Mouse (Mus musculus) brown adipose tissue, adult 24 weeks (tissue): ENCODE results near the gene Fnip1. TPM values are rescaled to one million over a fixed set of nuclear protein-coding genes. Genes with fewer than 3 reads are reported as not detected.
"Not testable (repeated sequence)": the region's sequence is repeated elsewhere in the genome, so short reads cannot be mapped to it uniquely, and the experiment has no call there.

Source experiments
- H3K27ac ChIP-seq: fragments of 200-500 bp; replicated peaks from 2 replicates; pipeline ENCODE4 v1.5.1; 2012; ENCODE audit warnings: low read depth, mild to moderate bottlenecking, low read length
- H3K4me1 ChIP-seq: fragments of 200-500 bp; 2 replicates; pipeline ENCODE4 v1.6.1; 2012; ENCODE audit warnings: low read length, mixed read lengths; ENCODE audit not compliant: control insufficient read depth, insufficient read depth, insufficient read length
- H3K4me3 ChIP-seq: fragments of 200-500 bp; 2 replicates; pipeline ENCODE4 v1.5.1; 2012; ENCODE audit warnings: low read depth, mild to moderate bottlenecking, low read length, moderate library complexity; ENCODE audit not compliant: insufficient read depth
- polyA plus RNA-seq: library from polyadenylated mRNA; stranded (reverse); fragments of >200 nt; gene quantifications from 2 replicates; pipeline ENCODE4 v1.2.4, GENCODE M21; 2012; ENCODE audit not compliant: missing spikeins, insufficient read depth, insufficient read length

Gene Fnip1
- polyA plus RNA-seq, 1 experiment, result 16.5 TPM

DNA sequence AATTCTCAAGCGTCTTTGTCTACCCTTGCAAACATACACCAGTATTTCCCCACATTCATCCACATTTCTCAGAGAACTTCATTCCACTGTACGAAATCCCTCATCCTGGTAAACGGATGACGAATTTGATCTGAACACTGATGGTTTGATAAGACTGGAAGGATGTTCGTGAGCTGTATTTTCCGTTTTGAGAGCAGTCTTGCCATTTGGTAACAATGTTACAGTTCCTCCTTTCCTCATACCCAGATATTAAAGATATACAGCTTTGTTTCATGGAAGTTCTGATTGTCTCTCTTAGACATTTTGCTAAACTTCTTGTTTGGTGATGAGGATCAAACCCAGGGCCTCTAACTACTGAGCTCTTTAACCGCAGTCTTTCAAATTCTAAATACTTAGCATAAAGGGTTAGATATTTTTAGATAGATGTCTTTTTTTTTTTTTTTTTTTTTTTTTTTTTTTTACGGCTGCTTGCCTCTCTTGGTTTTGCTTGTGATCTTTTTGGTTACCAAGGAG, 633 bp upstream of the Fnip1 start:
- peak overlapping the region; percentile 70 for H3K27ac ChIP-seq
- H3K4me1 ChIP-seq, result peaks cover 7% of the 10 kb centered on the region; the same call in 1 of the 2 replicates
- peak overlapping the region; percentile 77 for H3K4me3 ChIP-seq

DNA sequence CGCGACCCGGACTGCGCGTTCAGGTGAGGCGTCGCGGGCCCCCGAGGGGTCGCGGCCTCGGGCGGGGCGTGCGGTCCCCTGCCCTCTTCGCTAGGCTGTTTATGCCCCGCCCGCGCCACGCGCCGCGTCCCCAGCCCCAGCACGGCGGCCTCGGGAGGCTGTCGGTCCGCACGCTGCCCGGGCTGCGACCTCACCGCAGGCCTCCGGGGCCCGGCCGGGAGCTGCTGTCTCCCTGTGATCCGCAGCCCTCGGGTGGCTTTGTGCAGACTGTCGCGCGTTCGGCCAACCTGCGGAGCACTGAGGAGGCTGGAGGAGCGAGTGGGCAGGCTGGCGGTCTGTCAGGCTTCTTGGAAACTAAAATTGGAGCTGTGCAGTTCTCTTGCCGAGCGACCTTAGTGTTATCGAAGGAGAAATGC, 375 bp downstream of the Fnip1 start:
- peak overlapping the region; percentile 98 for H3K4me3 ChIP-seq
- H3K4me1 ChIP-seq, result peaks cover 10% of the 10 kb centered on the region; the same call in 1 of the 2 replicates
- peak overlapping the region; percentile 91 for H3K27ac ChIP-seq

GRCm38 (mm10) chr11:54438991-54439690, 1.1 kb downstream of the Fnip1 start:
- Histone ChIP-seq H3K4me1 (peaks cover 13% of the 10 kb centered on the region; the same call in 1 of the 2 replicates), H3K4me3 (peak overlapping the region; percentile 98), H3K27ac (peak overlapping the region; percentile 91)

DNA sequence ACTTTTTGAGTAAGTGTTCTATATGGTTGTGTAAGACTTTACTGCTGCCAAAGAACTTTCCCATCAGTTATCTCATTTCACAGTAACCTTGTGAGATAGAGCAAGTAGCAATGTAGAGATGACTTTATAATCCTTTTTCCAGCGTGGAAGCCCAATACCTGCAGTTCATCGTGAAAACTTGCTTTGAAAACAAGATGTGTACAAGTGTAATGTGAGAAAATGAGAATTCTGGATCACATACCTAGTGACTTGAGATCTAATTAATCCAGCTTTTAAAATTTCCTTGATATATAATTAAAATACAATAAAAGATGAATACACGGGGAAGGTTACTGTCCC, 1.7 kb downstream of the Fnip1 start:
- H3K4me1 ChIP-seq, result peaks cover 13% of the 10 kb centered on the region; the same call in 1 of the 2 replicates
- H3K27ac ChIP-seq, result no peak overlapping the region
- no peak overlapping the region for H3K4me3 ChIP-seq

DNA sequence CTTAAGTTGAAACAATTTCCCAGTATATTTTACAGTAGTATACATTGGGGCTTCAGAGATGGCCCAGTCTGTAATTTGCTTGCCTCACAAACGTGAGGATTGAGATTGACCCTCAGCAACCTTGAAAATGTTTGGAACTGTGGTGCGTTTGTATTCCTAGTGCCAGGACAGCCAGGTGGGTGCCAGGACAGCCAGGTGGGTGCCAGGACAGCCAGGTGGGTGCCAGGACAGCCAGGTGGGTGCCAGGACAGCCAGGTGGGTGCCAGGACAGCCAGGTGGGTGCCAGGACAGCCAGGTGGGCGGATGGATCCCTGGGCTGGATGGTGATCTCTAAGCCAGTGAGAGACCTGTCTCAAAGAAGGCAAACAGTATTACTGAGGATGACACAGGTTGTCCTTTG, 12.8 kb downstream of the Fnip1 start:
- H3K27ac ChIP-seq, H3K4me1 ChIP-seq, H3K4me3 ChIP-seq: not testable (repeated sequence)

- Histone ChIP-seq H3K27ac (no peak overlapping the region), H3K4me1 (peaks cover 3% of the 10 kb centered on the region; the same call in 1 of the 2 replicates), H3K4me3 (no peak overlapping the region)
Observed at GRCm38 (mm10) chr11:54454516-54454915, 16.5 kb downstream of the Fnip1 start.

- Histone ChIP-seq H3K4me3 (no peak overlapping the region), H3K4me1 (peaks cover 3% of the 10 kb centered on the region; the same call in 1 of the 2 replicates), H3K27ac (no peak overlapping the region)
Observed at GRCm38 (mm10) chr11:54456875-54457274, 18.9 kb downstream of the Fnip1 start.

DNA sequence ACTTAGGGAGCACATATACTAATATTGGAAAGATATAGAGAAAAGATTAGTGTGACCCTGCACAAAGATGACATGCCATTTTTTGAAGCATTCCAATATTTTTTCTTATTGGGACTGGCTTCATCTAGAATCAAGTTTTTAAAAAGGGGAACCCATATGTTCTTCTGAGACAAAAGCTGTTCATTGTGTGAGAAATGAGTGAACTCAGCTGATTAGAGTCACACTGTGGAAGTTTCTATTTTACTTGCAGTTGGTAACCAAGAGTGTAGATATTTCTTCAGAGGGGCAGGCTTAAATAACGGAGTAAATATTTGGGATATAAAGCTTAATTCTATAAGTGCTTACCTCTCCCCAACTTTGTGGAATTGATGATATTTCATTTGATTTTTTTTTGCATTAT, 20.2 kb downstream of the Fnip1 start:
- Histone ChIP-seq H3K4me3 (no peak overlapping the region), H3K27ac (no peak overlapping the region), H3K4me1 (peaks cover 3% of the 10 kb centered on the region; the same call in 1 of the 2 replicates)

- H3K4me1 ChIP-seq, result peaks cover 5% of the 10 kb centered on the region; the same call in 1 of the 2 replicates
- H3K27ac ChIP-seq, result peak overlapping the region; percentile 46
- no peak overlapping the region for H3K4me3 ChIP-seq
Observed at GRCm38 (mm10) chr11:54464557-54465244, 26.7 kb downstream of the Fnip1 start.

- Histone ChIP-seq H3K4me3 (no peak overlapping the region), H3K27ac (no peak overlapping the region), H3K4me1 (no peaks in the 10 kb centered on the region)
Observed at GRCm38 (mm10) chr11:54472231-54472630, 34.2 kb downstream of the Fnip1 start.

DNA sequence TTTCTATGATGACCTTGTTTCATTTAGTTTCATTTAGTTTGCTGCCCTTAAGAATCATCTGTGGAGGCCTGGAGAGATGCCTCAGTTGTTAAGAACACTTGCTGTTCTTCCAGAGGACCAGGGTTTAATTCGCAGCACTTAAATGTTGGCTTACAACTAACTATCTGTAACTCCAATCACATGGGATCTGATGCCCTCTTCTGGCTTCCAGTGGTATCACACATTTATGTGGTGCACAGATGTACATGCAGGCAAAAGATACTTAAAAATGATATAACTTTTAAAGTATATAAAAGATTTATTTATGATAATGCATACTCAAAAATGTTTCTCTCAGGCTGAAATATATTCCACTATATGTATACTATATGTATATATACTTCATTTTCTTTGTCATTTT, 40.4 kb downstream of the Fnip1 start:
- no peak overlapping the region for H3K27ac ChIP-seq
- H3K4me3 ChIP-seq, result no peak overlapping the region
- H3K4me1 ChIP-seq, result no peaks in the 10 kb centered on the region

DNA sequence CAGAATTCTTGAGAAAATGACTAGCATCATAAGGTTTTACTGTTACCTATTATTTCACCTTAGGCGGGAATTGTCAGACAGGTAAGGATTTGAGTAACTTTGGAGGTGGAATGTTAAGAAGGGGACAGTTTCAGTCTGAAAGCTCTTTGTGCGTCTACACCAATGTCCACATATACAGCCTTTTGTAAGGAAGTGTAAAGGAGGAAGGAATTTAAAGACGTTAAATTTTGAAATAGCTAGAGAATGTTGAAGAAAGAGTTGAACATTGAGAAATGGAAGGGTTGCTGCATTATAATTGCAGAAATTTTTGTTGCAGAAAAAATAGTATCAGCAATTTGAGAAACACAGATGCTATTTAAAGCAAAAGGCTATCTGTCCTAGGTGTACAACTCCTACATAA, 48.0 kb downstream of the Fnip1 start:
- H3K27ac ChIP-seq, result no peak overlapping the region
- no peaks in the 10 kb centered on the region for H3K4me1 ChIP-seq
- no peak overlapping the region for H3K4me3 ChIP-seq

GRCm38 (mm10) chr11:54491946-54492558, 54.1 kb downstream of the Fnip1 start:
- Histone ChIP-seq H3K4me3 (no peak overlapping the region), H3K4me1 (no peaks in the 10 kb centered on the region), H3K27ac (no peak overlapping the region)

GRCm38 (mm10) chr11:54492559-54492958, 54.6 kb downstream of the Fnip1 start:
- no peaks in the 10 kb centered on the region for H3K4me1 ChIP-seq
- H3K4me3 ChIP-seq, result no peak overlapping the region
- no peak overlapping the region for H3K27ac ChIP-seq

- Histone ChIP-seq H3K4me1 (no peaks in the 10 kb centered on the region), H3K27ac (no peak overlapping the region), H3K4me3 (no peak overlapping the region)
Observed at GRCm38 (mm10) chr11:54499838-54500237, 61.8 kb downstream of the Fnip1 start.
